Comparison of ENCODE assay signal across 12 mouse cellular contexts in the genomic region with DNA sequence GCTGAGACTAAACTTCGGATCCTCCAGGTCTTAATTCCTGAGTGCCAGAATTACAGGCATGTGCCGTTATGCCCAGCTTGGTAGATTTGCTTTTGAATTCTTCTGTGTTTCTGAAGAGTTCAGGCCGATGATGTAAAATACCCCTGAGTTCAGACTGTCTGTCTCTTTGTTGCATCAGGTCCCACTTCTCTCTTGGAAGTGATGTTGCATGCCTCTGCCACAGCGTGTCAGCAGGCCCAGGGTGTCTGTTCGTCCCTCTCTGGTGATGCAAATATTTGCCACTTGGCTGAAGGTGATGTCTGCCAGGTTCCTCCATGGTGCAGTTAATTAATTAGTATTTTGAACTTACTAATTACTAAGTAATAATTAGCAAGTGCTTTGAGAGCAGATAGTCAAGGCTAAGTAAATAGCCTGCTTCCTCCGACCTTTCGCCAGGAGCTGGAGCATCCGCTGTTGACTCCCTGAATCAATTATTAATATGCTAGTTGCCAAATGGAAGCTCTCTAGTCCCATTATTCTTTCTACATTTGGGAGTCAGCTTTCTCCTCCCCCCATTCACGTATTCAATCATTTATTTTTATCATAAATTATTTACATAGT. TPM values are rescaled to one million over a fixed set of nuclear protein-coding genes. Genes with fewer than 3 reads are reported as not detected.
A peak's percentile ranks its signal among the peaks of the same experiment; 100 is the strongest.
DNase-seq lines count a peak whose midpoint lies in the region; ATAC-seq and TF ChIP-seq lines count a peak whose summit lies in the region.
"Had no signal": no experiment of that assay in that cellular context is flagged by ENCODE, and none has a peak within 500 bp of the region (broad histone marks: within the 10 kb centered on the region; RNA-seq: fewer than 3 reads in every experiment).

No protein-coding gene starts in this region.

- whole genome bisulfite sequencing in heart, embryonic 10.5 days, result 61% methylated on average over 9 of the region's 9 CpGs
- 45% methylated on average over 9 of the region's 9 CpGs for WGBS in lung, embryonic 14.5 days
- WGBS in intestine, embryonic 15.5 days, result 63% methylated on average over 9 of the region's 9 CpGs
- 52% methylated on average over 9 of the region's 9 CpGs for WGBS in stomach, embryonic 14.5 days

- no peak for DNase-seq in heart, embryonic 10.5 days (ENCODE audit: low spot score)
- DNase-seq in heart, adult 8-10 months (ENCODE audit: low spot score), result no peak
- DNase-seq in lung, embryonic 14.5 days, result no peak
- no peak for DNase-seq in lung, adult 18-20 months
- DNase-seq in frontal cortex, adult 2 months (ENCODE audit: extremely low spot score in 1 of 2, low spot score in 1 of 2), result no peak
- no peak for DNase-seq in thymus, adult 18-20 months
- DNase-seq: adrenal gland, adult 8-10 months; liver; right cerebral cortex, postnatal 4 days had no signal

- H3K9me3 ChIP-seq in heart, embryonic 10.5 days, result no peaks in the 10 kb centered on the region
- no peaks in the 10 kb centered on the region for H3K9me3 ChIP-seq in lung, embryonic 14.5 days (ENCODE audit: low read depth, low read length)
- H3K9me3 ChIP-seq in intestine, embryonic 15.5 days, result no peaks in the 10 kb centered on the region
- H3K9me3 ChIP-seq in stomach, embryonic 14.5 days (ENCODE audit: control insufficient read depth, low read depth, low read length), result no peaks in the 10 kb centered on the region
- H3K9me3 ChIP-seq: midbrain, embryonic 12.5 days had no signal

- H3K36me3 ChIP-seq in heart, embryonic 10.5 days, result no peaks in the 10 kb centered on the region
- no peaks in the 10 kb centered on the region for H3K36me3 ChIP-seq in lung, embryonic 14.5 days (ENCODE audit: insufficient read depth)
- H3K36me3 ChIP-seq in intestine, embryonic 15.5 days, result no peaks in the 10 kb centered on the region
- no peaks in the 10 kb centered on the region for H3K36me3 ChIP-seq in stomach, embryonic 14.5 days (ENCODE audit: control insufficient read depth, insufficient read depth, low read length)
- H3K36me3 ChIP-seq: midbrain, embryonic 12.5 days had no signal

- no peak overlapping the region for H3K4me3 ChIP-seq in heart, embryonic 10.5 days
- no peak overlapping the region for H3K4me3 ChIP-seq in lung, embryonic 14.5 days (ENCODE audit: low read depth, low read length)
- no peak overlapping the region for H3K4me3 ChIP-seq in intestine, embryonic 15.5 days (replicated peaks)
- no peak overlapping the region for H3K4me3 ChIP-seq in stomach, embryonic 14.5 days (ENCODE audit: low read depth, low read length)
- H3K4me3 ChIP-seq: midbrain, embryonic 12.5 days had no signal

- ATAC-seq in lung, embryonic 14.5 days (ENCODE audit: insufficient read depth), result peak; percentile 23; the same call in 1 of the 2 replicates
- no peak for ATAC-seq in intestine, embryonic 15.5 days
- ATAC-seq in stomach, embryonic 14.5 days (ENCODE audit: insufficient number of reproducible peaks, insufficient read depth, low FRiP score, low read depth), result no peak

- no peaks in the 10 kb centered on the region for H3K27me3 ChIP-seq in heart, embryonic 10.5 days (ENCODE audit: insufficient read depth, poor library complexity, severe bottlenecking)
- no peaks in the 10 kb centered on the region for H3K27me3 ChIP-seq in lung, embryonic 14.5 days (ENCODE audit: insufficient read depth, low read length)
- no peaks in the 10 kb centered on the region for H3K27me3 ChIP-seq in intestine, embryonic 15.5 days (replicated peaks)
- H3K27me3 ChIP-seq in stomach, embryonic 14.5 days (ENCODE audit: control insufficient read depth, insufficient read depth, low read length), result no peaks in the 10 kb centered on the region
- H3K27me3 ChIP-seq: midbrain, embryonic 12.5 days had no signal

- H3K4me2 ChIP-seq in lung, embryonic 14.5 days, result no peak overlapping the region
- H3K4me2 ChIP-seq in intestine, embryonic 15.5 days (replicated peaks), result no peak overlapping the region
- no peak overlapping the region for H3K4me2 ChIP-seq in stomach, embryonic 14.5 days (replicated peaks; ENCODE audit: low read depth, low read length)
- H3K4me2 ChIP-seq: midbrain, embryonic 12.5 days had no signal

- H3K4me1 ChIP-seq in heart, embryonic 10.5 days, result peaks cover 35% of the 10 kb centered on the region
- H3K4me1 ChIP-seq in lung, embryonic 14.5 days (ENCODE audit: insufficient read depth), result peaks cover 19% of the 10 kb centered on the region; the same call in 1 of the 2 replicates
- peaks cover 13% of the 10 kb centered on the region; the same call in 1 of the 2 replicates for H3K4me1 ChIP-seq in intestine, embryonic 15.5 days (replicated peaks)
- H3K4me1 ChIP-seq in stomach, embryonic 14.5 days (ENCODE audit: control insufficient read depth, insufficient read depth, low read length), result peaks cover 14% of the 10 kb centered on the region; the same call in 1 of the 2 replicates
- H3K4me1 ChIP-seq: midbrain, embryonic 12.5 days had no signal

- no peak for TF ChIP-seq CTCF in lung, embryonic 14.5 days (IDR thresholded peaks at IDR 0.05; ENCODE audit: low read depth)

- H3K27ac ChIP-seq in heart, embryonic 10.5 days, result peak overlapping the region; percentile 74
- peak overlapping the region; percentile 55; the same call in 1 of the 2 replicates for H3K27ac ChIP-seq in lung, embryonic 14.5 days (ENCODE audit: low read depth)
- H3K27ac ChIP-seq in intestine, embryonic 15.5 days, result peak overlapping the region; percentile 77
- peak overlapping the region; percentile 87; the same call in 1 of the 2 replicates for H3K27ac ChIP-seq in stomach, embryonic 14.5 days (ENCODE audit: low read length)
- H3K27ac ChIP-seq: midbrain, embryonic 12.5 days had no signal

- H3K9ac ChIP-seq in lung, embryonic 14.5 days, result no peak overlapping the region
- no peak overlapping the region for H3K9ac ChIP-seq in intestine, embryonic 15.5 days
- no peak overlapping the region for H3K9ac ChIP-seq in stomach, embryonic 14.5 days (replicated peaks; ENCODE audit: low read depth, low read length)
- H3K9ac ChIP-seq: midbrain, embryonic 12.5 days had no signal

RNA-seq across cellular contexts. Expression of a gene that starts 26.6 kb away (rescaled TPM):
- 7.7 and 12.9 TPM in 2 replicates for polyA plus RNA-seq in heart, embryonic 10.5 days (2016; fragmentation: Nextera tagmentation; extraction: Ambion mirVana)
- total RNA-seq in heart, adult 8-10 months (2022), result 10 to 100 TPM in 2 of 4 experiments, 1 to 10 TPM in 2; 6.2 to 12.6 (median 9.3) TPM
- 14.3 and 15.6 TPM in 2 replicates for polyA plus RNA-seq in lung, embryonic 14.5 days (2014; fragmentation: Nextera tagmentation; extraction: Ambion mirVana)
- 5.8 and 7.1 TPM in 2 replicates for polyA plus RNA-seq in intestine, embryonic 15.5 days (2015; fragmentation: Nextera tagmentation; extraction: Ambion mirVana)
- polyA plus RNA-seq in stomach, embryonic 14.5 days (2014; fragmentation: Nextera tagmentation; extraction: Ambion mirVana), result 12.2 and 13.4 TPM in 2 replicates
- 16.9 and 17.2 TPM in 2 replicates for polyA plus RNA-seq in frontal cortex, adult 2 months (2012; rRNA removed)

RNA-seq across cellular contexts. Expression of a gene that starts 55.0 kb away (rescaled TPM):
- 99.0 and 123 TPM in 2 replicates for polyA plus RNA-seq in heart, embryonic 10.5 days (2016; fragmentation: Nextera tagmentation; extraction: Ambion mirVana)
- 100 to 1,000 TPM in 1 of 4 experiments, 10 to 100 TPM in 3; 88.9 to 104 (median 91.6) TPM for total RNA-seq in heart, adult 8-10 months (2022)
- polyA plus RNA-seq in lung, embryonic 14.5 days (2014; fragmentation: Nextera tagmentation; extraction: Ambion mirVana), result 77.2 and 83.9 TPM in 2 replicates
- 81.8 and 88.2 TPM in 2 replicates for polyA plus RNA-seq in intestine, embryonic 15.5 days (2015; fragmentation: Nextera tagmentation; extraction: Ambion mirVana)
- polyA plus RNA-seq in stomach, embryonic 14.5 days (2014; fragmentation: Nextera tagmentation; extraction: Ambion mirVana), result 68.4 and 71.1 TPM in 2 replicates
- 62.5 and 62.6 TPM in 2 replicates for polyA plus RNA-seq in frontal cortex, adult 2 months (2012; rRNA removed)
